9 mouse cellular contexts compared by ENCODE assay signal in the genomic region with DNA sequence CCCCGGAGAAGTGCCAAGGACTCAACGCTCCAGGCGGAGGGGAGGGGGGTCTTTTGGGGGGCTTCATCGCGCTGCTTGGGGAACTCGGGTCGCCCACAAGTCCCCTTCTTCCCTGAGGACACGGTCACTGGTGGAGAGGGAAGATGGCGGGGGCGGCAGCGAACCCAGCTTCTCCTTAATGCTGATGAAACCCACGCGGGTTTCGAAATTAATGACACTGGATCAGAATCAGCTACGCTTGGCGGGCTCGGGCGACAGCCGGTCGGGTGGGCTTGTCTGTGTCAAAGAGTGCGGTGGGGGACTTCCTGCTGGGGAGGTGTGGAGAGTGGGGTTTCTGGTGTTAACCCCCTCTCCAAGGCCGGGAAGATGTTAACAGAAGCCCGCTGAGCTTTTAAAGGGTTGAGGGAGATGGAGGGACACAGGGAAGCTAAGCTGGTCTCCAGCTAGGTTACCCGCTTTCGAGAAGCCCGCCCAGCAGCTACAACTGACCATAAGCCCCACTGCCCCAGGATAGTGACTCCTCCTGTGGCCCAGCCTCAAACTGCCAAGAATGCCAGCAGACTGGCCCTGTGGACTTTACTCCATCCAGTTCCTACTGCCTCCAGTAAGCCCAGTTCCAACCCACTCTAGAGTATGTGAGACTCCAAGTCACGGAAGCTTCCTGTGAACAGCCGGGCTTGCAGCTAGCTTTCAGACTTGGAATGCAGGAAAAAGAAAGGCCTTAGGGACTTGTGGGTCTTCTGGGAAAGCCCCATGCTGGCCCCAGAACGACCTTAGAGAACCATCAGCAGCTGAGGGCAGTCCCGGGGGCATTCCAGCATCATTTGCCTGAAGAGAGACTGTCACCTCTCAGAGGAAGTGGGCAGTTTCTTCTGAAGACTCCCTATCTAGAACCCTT.
DNase-seq lines count a peak whose midpoint lies in the region; ATAC-seq lines count a peak whose summit lies in the region.
"Had no signal": no experiment of that assay in that cellular context is flagged by ENCODE, and none has a peak within 500 bp of the region (broad histone marks: within the 10 kb centered on the region; RNA-seq: fewer than 3 reads in every experiment).

No protein-coding gene starts in this region.

- peak overlapping the region; percentile 91 for H3K27ac ChIP-seq in forebrain, embryonic 15.5 days (replicated peaks)

- WGBS in forebrain, embryonic 15.5 days, result 27% methylated on average over 30 of the region's 30 CpGs

- H3K4me3 ChIP-seq in forebrain, embryonic 15.5 days, result peak overlapping the region; percentile 49

- no peaks in the 10 kb centered on the region for H3K27me3 ChIP-seq in forebrain, embryonic 15.5 days
- H3K27me3 ChIP-seq in splenic B cell, adult 2 months (ENCODE audit: control insufficient read depth, insufficient read depth, low read length, poor library complexity, severe bottlenecking), result no peaks in the 10 kb centered on the region

- H3K9ac ChIP-seq in forebrain, embryonic 15.5 days (replicated peaks), result peak overlapping the region; percentile 76

- peak overlapping the region; percentile 81 for H3K4me2 ChIP-seq in forebrain, embryonic 15.5 days (replicated peaks)

- no peaks in the 10 kb centered on the region for H3K36me3 ChIP-seq in forebrain, embryonic 15.5 days
- H3K36me3 ChIP-seq in splenic B cell, adult 2 months (ENCODE audit: control insufficient read depth, insufficient read depth, low read length, poor library complexity, severe bottlenecking), result no peaks in the 10 kb centered on the region
- H3K36me3 ChIP-seq: G1E had no signal

- peak; percentile 3 for DNase-seq in adrenal gland, postnatal 25 days
- no peak for DNase-seq in adrenal gland, adult 18-20 months (ENCODE audit: low spot score in 2 of 2)
- peak; percentile 23 for DNase-seq in NIH3T3 (ENCODE audit: low read depth)
- DNase-seq in kidney, adult 18-20 months, result peak; percentile 35
- DNase-seq in lung, postnatal 36 days, result peak; percentile 23
- DNase-seq in splenic B cell, adult 2 months (ENCODE audit: low read depth, low spot score), result peak; percentile 46
- DNase-seq in layer of hippocampus, adult 9-10 months (ENCODE audit: low spot score), result no peak

- peaks cover 16% of the 10 kb centered on the region for H3K4me1 ChIP-seq in forebrain, embryonic 15.5 days

- ATAC-seq in forebrain, embryonic 15.5 days (replicated peaks), result peak; percentile 8; the same call in 1 of the 2 replicates

- no peaks in the 10 kb centered on the region for H3K9me3 ChIP-seq in forebrain, embryonic 15.5 days
- H3K9me3 ChIP-seq: G1E had no signal

Comparison
In these comparisons a context has a peak if more than half of its experiments do, and no peak if none do; other contexts are left out.
1. DNase-seq: peak in adrenal gland, postnatal 25 days (single experiment), NIH3T3 (single experiment), kidney, adult 18-20 months (single experiment), lung, postnatal 36 days (single experiment) and splenic B cell, adult 2 months (single experiment); none in adrenal gland, adult 18-20 months (0 of 2) and layer of hippocampus, adult 9-10 months (single experiment).